Mouse (Mus musculus): ENCODE data around the gene Glis1.

GRCm38 (mm10) chr4:107589046-107589445 lies 154.7 kb downstream of the Glis1 start:
- TF ChIP-seq CTCF (IDR thresholded peaks at IDR 0.05; ENCODE audit: low read depth) (no peak), EP300 (IDR thresholded peaks at IDR 0.05; ENCODE audit: low read depth) (no peak)

Measured in heart, postnatal 0 days (tissue).